Mouse (Mus musculus) limb, embryonic 11.5 days (tissue): ENCODE results near the gene Rhoq. TPM values are rescaled to one million over a fixed set of nuclear protein-coding genes. Genes with fewer than 3 reads are reported as not detected.

Source experiments
- ATAC-seq: fragments of 200-750 bp; cut with Nextera tagmentation; 2 replicates; pipeline ENCODE4 v1.8.0; 2017; ENCODE audit warnings: low read depth; ENCODE audit not compliant: insufficient number of reproducible peaks, low FRiP score, low TSS enrichment
- DNase-seq: peaks from one replicate; pipeline ENCODE4 v3.0.0-alpha.2; 2015; ENCODE audit warnings: low spot score
- H3K27ac ChIP-seq: fragments of 300-500 bp; sonication (generic); replicated peaks from 2 replicates; pipeline ENCODE4 v1.5.1; 2014; ENCODE audit warnings: low read depth, mild to moderate bottlenecking, low read length
- H3K27me3 ChIP-seq: fragments of 300-500 bp; sonication (generic); 2 replicates; pipeline ENCODE4 v1.6.1; 2014; ENCODE audit warnings: mild to moderate bottlenecking, low read length, mixed read lengths; ENCODE audit not compliant: control insufficient read depth, insufficient read depth
- H3K36me3 ChIP-seq: fragments of 300-500 bp; sonication (generic); 2 replicates; pipeline ENCODE4 v1.6.1; 2014; ENCODE audit warnings: mild to moderate bottlenecking, low read length, moderate library complexity, mixed read lengths; ENCODE audit not compliant: control insufficient read depth, insufficient read depth
- H3K4me1 ChIP-seq: fragments of 300-500 bp; sonication (generic); 2 replicates; pipeline ENCODE4 v1.6.1; 2014; ENCODE audit warnings: low read length, mixed read lengths; ENCODE audit not compliant: control insufficient read depth, insufficient read depth
- H3K4me2 ChIP-seq: fragments of 300-500 bp; sonication (generic); 2 replicates; pipeline ENCODE4 v1.6.1; 2014; ENCODE audit warnings: low read depth, mild to moderate bottlenecking, moderate library complexity; ENCODE audit not compliant: severe bottlenecking
- H3K4me3 ChIP-seq: fragments of 300-500 bp; sonication (generic); 2 replicates; pipeline ENCODE4 v1.5.1; 2014; ENCODE audit warnings: low read depth, low read length
- H3K9ac ChIP-seq: fragments of 300-500 bp; sonication (generic); 2 replicates; pipeline ENCODE4 v1.6.1; 2014; ENCODE audit warnings: mild to moderate bottlenecking, low read length
- H3K9me3 ChIP-seq: fragments of 300-500 bp; sonication (generic); 2 replicates; pipeline ENCODE4 v1.6.1; 2016; ENCODE audit warnings: low read length; ENCODE audit not compliant: control insufficient read depth
- WGBS: fragments of 180-500 bp; shearing (Covaris S2); extraction: QIAGEN DNeasy Blood & Tissue Kit; methylation state at CpG from one replicate; pipeline ENCODE4 v1.1.7; 2014; 5-methylcytosine and 5-hydroxymethylcytosine counted together
- polyA plus RNA-seq: library from polyadenylated mRNA; unstranded; fragments of >200 nt; fragmentation: Nextera tagmentation; extraction: Ambion mirVana; gene quantifications from 2 replicates; pipeline ENCODE4 v1.2.1, GENCODE M21; 2014

The Rhoq gene
- polyA plus RNA-seq, 1 experiment from 2014 or later, result 17.7 TPM

DNA sequence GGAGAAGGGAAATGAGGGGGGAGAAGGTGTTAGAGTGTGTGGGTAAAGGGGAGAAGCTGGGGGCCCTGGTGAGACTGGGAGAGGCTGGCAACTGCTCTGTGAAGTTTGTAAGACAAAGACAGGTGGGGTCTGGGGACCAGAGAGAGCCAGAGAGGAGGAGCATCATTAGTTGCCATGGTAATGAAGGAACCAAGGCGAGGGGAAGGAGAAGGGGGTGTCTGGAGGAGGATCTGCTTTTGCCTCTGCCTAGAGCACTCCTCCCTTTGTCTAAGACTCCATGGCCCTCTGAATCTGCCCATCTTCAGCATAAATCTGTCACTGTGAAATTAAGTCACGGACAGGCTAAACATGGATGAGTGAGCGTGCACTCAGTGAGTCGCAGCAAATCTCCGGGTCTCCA lies 30.0 kb upstream of the Rhoq start:
- Histone ChIP-seq H3K27me3 (no peaks in the 10 kb centered on the region), H3K36me3 (no peaks in the 10 kb centered on the region), H3K4me3 (no peak overlapping the region), H3K4me1 (no peaks in the 10 kb centered on the region), H3K4me2 (no peak overlapping the region), H3K9me3 (no peaks in the 10 kb centered on the region), H3K9ac (no peak overlapping the region), H3K27ac (no peak overlapping the region)
- WGBS, result 39% methylated on average over 5 of the region's 5 CpGs
- ATAC-seq (no peak), DNase-seq (no peak)

DNA sequence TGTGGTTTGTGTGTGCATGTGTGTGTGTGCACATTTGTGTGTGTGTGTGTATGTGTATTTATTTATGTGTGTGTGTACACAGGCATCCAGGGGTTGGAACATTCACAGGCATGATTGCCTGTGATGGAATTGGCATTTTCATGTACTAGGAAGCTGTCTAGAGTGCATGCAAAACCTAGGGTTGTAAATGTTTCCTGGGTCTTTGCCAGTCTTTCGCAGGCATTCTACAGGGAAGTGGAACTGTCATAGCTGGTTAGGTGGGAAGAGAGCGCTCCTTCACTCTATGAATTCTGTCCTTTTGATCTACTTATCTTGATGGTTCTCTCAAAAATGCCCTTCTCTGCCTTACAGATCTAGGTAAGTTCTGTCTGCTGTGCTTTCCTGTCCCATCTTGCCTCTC lies 25.8 kb upstream of the Rhoq start:
- Histone ChIP-seq H3K9ac (no peak overlapping the region), H3K27ac (no peak overlapping the region)

DNA sequence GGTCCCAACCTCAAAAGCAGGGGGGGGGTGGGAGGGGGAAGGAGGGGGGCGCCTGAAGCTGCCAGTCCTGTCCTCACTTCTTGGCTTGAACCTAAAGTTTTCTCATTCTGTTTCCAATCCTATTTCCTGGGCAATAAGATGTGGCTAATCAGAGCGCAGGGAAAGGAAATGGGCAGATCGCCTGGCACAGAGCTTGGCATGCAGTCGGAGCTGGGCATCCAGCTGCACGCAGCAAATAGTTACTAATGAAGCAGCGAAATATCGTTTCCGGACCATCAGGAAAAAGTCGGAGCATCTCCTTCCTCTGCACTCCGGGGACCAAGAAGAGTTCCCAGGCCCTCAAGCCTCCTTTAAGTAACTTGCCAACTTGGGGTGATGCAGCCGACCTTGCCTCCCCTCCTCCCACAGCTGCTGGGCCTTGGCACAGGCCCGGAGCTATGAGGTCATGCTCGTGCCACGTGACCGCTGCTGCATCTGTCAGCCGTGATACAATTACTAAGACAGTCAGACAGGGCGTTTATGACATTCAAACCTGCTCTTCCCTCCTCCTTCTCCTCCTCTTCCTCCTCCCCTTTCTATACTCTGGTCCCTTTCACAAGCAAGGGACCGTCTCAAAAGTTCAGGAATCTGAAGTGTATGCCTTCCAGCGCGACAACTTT lies 25.3 kb upstream of the Rhoq start:
- H3K27me3 ChIP-seq, result no peaks in the 10 kb centered on the region
- no peaks in the 10 kb centered on the region for H3K36me3 ChIP-seq
- 4% methylated on average over 20 of the region's 20 CpGs for WGBS
- ATAC-seq, result peak; percentile 79
- peak; percentile 61 for DNase-seq
- peak overlapping the region; percentile 51 for H3K4me2 ChIP-seq
- H3K4me3 ChIP-seq, result peak overlapping the region; percentile 25
- no peak overlapping the region for H3K27ac ChIP-seq
- no peak overlapping the region for H3K9ac ChIP-seq
- no peaks in the 10 kb centered on the region for H3K9me3 ChIP-seq
- no peaks in the 10 kb centered on the region for H3K4me1 ChIP-seq

More for the DNA sequence above, 25.8 kb upstream of the Rhoq start:
- H3K4me3 ChIP-seq, result no peak overlapping the region
- WGBS, result 71% methylated on average over 2 of the region's 2 CpGs
- no peaks in the 10 kb centered on the region for H3K4me1 ChIP-seq
- no peak for ATAC-seq
- DNase-seq, result no peak
- no peaks in the 10 kb centered on the region for H3K36me3 ChIP-seq
- H3K4me2 ChIP-seq, result no peak overlapping the region
- H3K27me3 ChIP-seq, result no peaks in the 10 kb centered on the region
- no peaks in the 10 kb centered on the region for H3K9me3 ChIP-seq

GRCm38 (mm10) chr17:86938683-86939082 lies 24.2 kb upstream of the Rhoq start:
- Histone ChIP-seq H3K27me3 (no peaks in the 10 kb centered on the region), H3K4me2 (no peak overlapping the region), H3K9ac (no peak overlapping the region), H3K36me3 (no peaks in the 10 kb centered on the region), H3K4me1 (no peaks in the 10 kb centered on the region), H3K9me3 (no peaks in the 10 kb centered on the region), H3K27ac (no peak overlapping the region), H3K4me3 (no peak overlapping the region)
- DNase-seq (no peak), ATAC-seq (no peak)
- 57% methylated on average over 7 of the region's 7 CpGs for WGBS

DNA sequence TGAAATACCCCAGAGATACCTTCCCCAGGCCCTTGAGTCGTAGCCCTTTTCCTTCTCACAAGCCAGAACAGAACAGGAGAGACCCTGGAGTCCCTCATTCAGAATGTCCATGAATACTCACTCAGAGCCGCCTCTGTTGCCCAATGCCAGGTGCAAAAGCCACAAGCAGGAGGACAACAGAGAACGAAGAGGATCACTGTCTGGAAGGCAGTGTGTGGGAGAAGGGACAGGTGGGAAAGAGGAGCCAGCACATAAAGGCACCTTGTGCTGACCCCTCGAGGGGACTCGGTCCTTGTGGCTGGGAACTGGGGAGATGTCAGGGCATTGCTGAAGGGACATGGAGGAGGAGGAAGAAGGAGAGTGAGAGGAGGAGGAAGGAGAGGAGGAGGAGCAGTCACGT lies 20.8 kb upstream of the Rhoq start:
- Histone ChIP-seq H3K27ac (no peak overlapping the region), H3K4me2 (no peak overlapping the region), H3K27me3 (no peaks in the 10 kb centered on the region), H3K36me3 (no peaks in the 10 kb centered on the region), H3K4me1 (no peaks in the 10 kb centered on the region), H3K4me3 (no peak overlapping the region), H3K9ac (no peak overlapping the region), H3K9me3 (peaks cover 1% of the 10 kb centered on the region; the same call in 1 of the 2 replicates)
- 57% methylated on average over 6 of the region's 6 CpGs for WGBS
- ATAC-seq (no peak), DNase-seq (no peak)

GRCm38 (mm10) chr17:86943158-86943557 lies 19.7 kb upstream of the Rhoq start:
- WGBS, result 86% methylated on average over 6 of the region's 6 CpGs
- no peak overlapping the region for H3K9ac ChIP-seq
- no peaks in the 10 kb centered on the region for H3K36me3 ChIP-seq
- H3K9me3 ChIP-seq, result peaks cover 2% of the 10 kb centered on the region; the same call in 1 of the 2 replicates
- H3K4me3 ChIP-seq, result no peak overlapping the region
- peaks cover 3% of the 10 kb centered on the region; the same call in 1 of the 2 replicates for H3K4me1 ChIP-seq
- H3K27me3 ChIP-seq, result no peaks in the 10 kb centered on the region
- no peak overlapping the region for H3K27ac ChIP-seq
- DNase-seq (no peak), ATAC-seq (no peak)
- no peak overlapping the region for H3K4me2 ChIP-seq

- H3K4me2 ChIP-seq, result no peak overlapping the region
- H3K4me3 ChIP-seq, result no peak overlapping the region
- H3K9me3 ChIP-seq, result peaks cover 2% of the 10 kb centered on the region; the same call in 1 of the 2 replicates
- H3K36me3 ChIP-seq, result no peaks in the 10 kb centered on the region
- no peak overlapping the region for H3K27ac ChIP-seq
- WGBS, result 45% methylated on average over 4 of the region's 4 CpGs
- ATAC-seq (no peak), DNase-seq (no peak)
- H3K27me3 ChIP-seq, result no peaks in the 10 kb centered on the region
- peaks cover 3% of the 10 kb centered on the region; the same call in 1 of the 2 replicates for H3K4me1 ChIP-seq
- H3K9ac ChIP-seq, result no peak overlapping the region
Measured at GRCm38 (mm10) chr17:86946078-86946477, 16.8 kb upstream of the Rhoq start.

DNA sequence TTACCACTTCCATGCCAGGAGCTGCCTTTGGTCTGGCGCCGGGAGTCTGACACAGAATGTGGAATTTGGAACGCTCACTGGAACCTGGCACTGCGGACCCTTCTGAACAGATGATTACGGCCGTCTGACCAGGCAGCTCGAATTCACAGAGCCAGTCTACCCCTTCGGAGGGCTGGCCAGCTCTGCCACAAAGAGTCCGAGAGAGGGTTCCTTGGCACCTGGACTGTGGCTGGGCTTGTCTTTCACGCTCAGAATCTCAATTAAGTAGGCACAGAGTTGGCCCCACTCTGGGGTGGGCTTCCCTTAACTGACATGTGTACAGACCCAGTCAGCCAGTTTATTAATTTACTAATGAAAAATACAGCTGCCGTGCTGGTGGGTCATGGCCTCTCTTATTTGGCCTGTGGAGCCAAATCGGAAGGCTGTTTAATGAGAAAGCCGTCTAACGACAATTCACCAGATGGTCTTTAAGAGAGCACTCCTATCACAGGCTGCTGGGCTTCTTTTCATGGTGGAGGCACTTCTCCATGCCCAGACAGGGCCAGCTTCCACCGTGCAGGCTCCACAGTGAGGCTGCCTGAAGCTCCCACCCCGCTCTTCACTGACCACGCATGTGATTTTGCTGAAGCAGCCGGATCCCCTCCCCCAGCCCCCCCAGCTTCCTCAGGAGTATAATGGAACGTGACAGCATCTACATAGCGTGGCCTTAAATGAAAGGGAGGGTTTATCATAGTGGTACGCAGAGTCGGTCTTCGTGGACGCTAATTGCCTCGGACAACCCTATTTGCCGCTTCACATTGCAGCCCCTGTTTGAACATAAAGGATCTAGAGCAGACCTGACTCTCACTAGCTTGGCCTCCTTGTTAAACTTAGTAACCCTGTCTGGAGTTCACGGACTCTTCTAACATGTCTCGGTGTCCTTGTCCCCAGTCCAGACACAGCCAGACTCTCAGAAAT lies 14.8 kb upstream of the Rhoq start, which contains the start of gene Atp6v1e2:
Atp6v1e2 (minus strand) TSS at position 58 of the 957 bp plus-strand sequence.
- no peak within 1 kb of the TSS; the same call in 1 of the 2 replicates for H3K27ac ChIP-seq
- H3K9ac ChIP-seq, result no peak within 1 kb of the TSS
- ATAC-seq (0 out of 2 replicates have a peak, but pooled peaks have one; percentile 53), DNase-seq (no peak)
- WGBS, result 70% methylated on average over 28 of the region's 28 CpGs
- peaks cover 2% of the 10 kb centered on the region; the same call in 1 of the 2 replicates for H3K9me3 ChIP-seq
- H3K4me1 ChIP-seq, result peaks cover 3% of the 10 kb centered on the region; the same call in 1 of the 2 replicates
- H3K4me2 ChIP-seq, result no peak within 1 kb of the TSS
- no peaks in the 10 kb centered on the region for H3K27me3 ChIP-seq
- H3K4me3 ChIP-seq, result no peak within 1 kb of the TSS
- no peaks in the 10 kb centered on the region for H3K36me3 ChIP-seq
